Mouse (Mus musculus): ENCODE data around the gene N4bp1. TPM values are rescaled to one million over a fixed set of nuclear protein-coding genes. Genes with fewer than 3 reads are reported as not detected.

N4bp1 gene
- polyA plus RNA-seq, 1 experiment from 2014 or later: 9.3 TPM

GRCm38 (mm10) chr8:86833937-86834336, 51.1 kb downstream of the N4bp1 start:
- ATAC-seq (ENCODE audit: low read depth): no peak
- Histone ChIP-seq H3K36me3 (no peaks in the 10 kb centered on the region), H3K4me3 (no peak overlapping the region), H3K27me3 (no peaks in the 10 kb centered on the region), H3K9ac (no peak overlapping the region), H3K27ac (replicated peaks) (no peak overlapping the region), H3K4me2 (no peak overlapping the region), H3K4me1 (replicated peaks) (no peaks in the 10 kb centered on the region), H3K9me3 (no peaks in the 10 kb centered on the region)
- WGBS: 94% methylated on average over 1 of the region's 1 CpGs

GRCm38 (mm10) chr8:86828925-86829324, 56.1 kb downstream of the N4bp1 start:
- Histone ChIP-seq H3K4me2 (no peak overlapping the region), H3K4me3 (no peak overlapping the region), H3K36me3 (no peaks in the 10 kb centered on the region), H3K27ac (replicated peaks) (no peak overlapping the region), H3K27me3 (no peaks in the 10 kb centered on the region), H3K9ac (no peak overlapping the region), H3K9me3 (no peaks in the 10 kb centered on the region; the same call in 1 of the 2 replicates), H3K4me1 (replicated peaks) (no peaks in the 10 kb centered on the region)
- ATAC-seq (ENCODE audit: low read depth): no peak
- WGBS: 57% methylated on average over 2 of the region's 2 CpGs

- no peak for ATAC-seq (ENCODE audit: low read depth)
- H3K9me3 ChIP-seq: no peaks in the 10 kb centered on the region; the same call in 1 of the 2 replicates
- H3K4me2 ChIP-seq: no peak overlapping the region
- WGBS: 97% methylated on average over 5 of the region's 5 CpGs
- H3K36me3 ChIP-seq: no peaks in the 10 kb centered on the region
- no peak overlapping the region for H3K9ac ChIP-seq
- no peaks in the 10 kb centered on the region for H3K27me3 ChIP-seq
- H3K27ac ChIP-seq (replicated peaks): no peak overlapping the region
- no peak overlapping the region for H3K4me3 ChIP-seq
- H3K4me1 ChIP-seq (replicated peaks): no peaks in the 10 kb centered on the region
These were observed 57.9 kb downstream of the N4bp1 start for GRCm38 (mm10) chr8:86827199-86827598.

- Histone ChIP-seq H3K4me2 (no peak overlapping the region), H3K27me3 (no peaks in the 10 kb centered on the region), H3K9me3 (no peaks in the 10 kb centered on the region; the same call in 1 of the 2 replicates)
These were observed 58.5 kb downstream of the N4bp1 start for GRCm38 (mm10) chr8:86826538-86826937.

GRCm38 (mm10) chr8:86825674-86826448, 59.2 kb downstream of the N4bp1 start:
- Histone ChIP-seq H3K27me3 (no peaks in the 10 kb centered on the region), H3K27ac (replicated peaks) (no peak overlapping the region), H3K9me3 (no peaks in the 10 kb centered on the region; the same call in 1 of the 2 replicates), H3K4me3 (no peak overlapping the region), H3K4me1 (replicated peaks) (0 out of 2 replicates have a peak, but pooled peaks cover 3% of the 10 kb centered on the region), H3K9ac (no peak overlapping the region), H3K36me3 (no peaks in the 10 kb centered on the region), H3K4me2 (no peak overlapping the region)
- no peak for ATAC-seq (ENCODE audit: low read depth)
- WGBS: 87% methylated on average over 9 of the region's 9 CpGs

More at GRCm38 (mm10) chr8:86826538-86826937, 58.5 kb downstream of the N4bp1 start:
- Histone ChIP-seq H3K36me3 (no peaks in the 10 kb centered on the region), H3K27ac (replicated peaks) (no peak overlapping the region), H3K9ac (no peak overlapping the region), H3K4me3 (no peak overlapping the region), H3K4me1 (replicated peaks) (no peaks in the 10 kb centered on the region)
- ATAC-seq (ENCODE audit: low read depth): no peak

GRCm38 (mm10) chr8:86824735-86825134, 60.3 kb downstream of the N4bp1 start:
- Histone ChIP-seq H3K4me2 (no peak overlapping the region), H3K27me3 (no peaks in the 10 kb centered on the region), H3K9ac (no peak overlapping the region), H3K27ac (replicated peaks) (no peak overlapping the region), H3K4me3 (no peak overlapping the region), H3K36me3 (no peaks in the 10 kb centered on the region), H3K4me1 (replicated peaks) (peaks cover 13% of the 10 kb centered on the region), H3K9me3 (no peaks in the 10 kb centered on the region; the same call in 1 of the 2 replicates)
- 22% methylated on average over 4 of the region's 4 CpGs for WGBS
- no peak for ATAC-seq (ENCODE audit: low read depth)

GRCm38 (mm10) chr8:86820756-86821201, 64.3 kb downstream of the N4bp1 start:
- H3K27ac ChIP-seq (replicated peaks): 0 out of 2 replicates have a peak overlapping the region, but pooled peaks have one; percentile 38
- ATAC-seq (ENCODE audit: low read depth): peak; percentile 76; the same call in 1 of the 2 replicates
- H3K4me1 ChIP-seq (replicated peaks): peaks cover 20% of the 10 kb centered on the region
- no peak overlapping the region for H3K9ac ChIP-seq
- 5% methylated on average over 3 of the region's 3 CpGs for WGBS
- H3K36me3 ChIP-seq: no peaks in the 10 kb centered on the region
- H3K4me2 ChIP-seq: no peak overlapping the region
- H3K27me3 ChIP-seq: no peaks in the 10 kb centered on the region
- no peaks in the 10 kb centered on the region for H3K9me3 ChIP-seq
- no peak overlapping the region for H3K4me3 ChIP-seq

- H3K4me1 ChIP-seq (replicated peaks): peaks cover 20% of the 10 kb centered on the region
- H3K27me3 ChIP-seq: no peaks in the 10 kb centered on the region
- H3K4me3 ChIP-seq: no peak overlapping the region
- no peak overlapping the region for H3K9ac ChIP-seq
- H3K9me3 ChIP-seq: no peaks in the 10 kb centered on the region
- no peak overlapping the region for H3K4me2 ChIP-seq
- H3K36me3 ChIP-seq: no peaks in the 10 kb centered on the region
- no peak for ATAC-seq (ENCODE audit: low read depth)
- WGBS: 52% methylated on average over 2 of the region's 2 CpGs
- H3K27ac ChIP-seq (replicated peaks): peak overlapping the region; percentile 38; the same call in 1 of the 2 replicates
These were observed 64.8 kb downstream of the N4bp1 start for GRCm38 (mm10) chr8:86820186-86820755.

- WGBS: 55% methylated on average over 6 of the region's 6 CpGs
These were observed 65.6 kb downstream of the N4bp1 start for GRCm38 (mm10) chr8:86819426-86819825.

GRCm38 (mm10) chr8:86808990-86809960, 75.8 kb downstream of the N4bp1 start:
- Histone ChIP-seq H3K27me3 (no peaks in the 10 kb centered on the region), H3K4me1 (replicated peaks) (no peaks in the 10 kb centered on the region), H3K4me3 (no peak overlapping the region), H3K9ac (no peak overlapping the region), H3K36me3 (no peaks in the 10 kb centered on the region), H3K27ac (replicated peaks) (no peak overlapping the region), H3K4me2 (no peak overlapping the region), H3K9me3 (no peaks in the 10 kb centered on the region)
- no peak for ATAC-seq (ENCODE audit: low read depth)
- 85% methylated on average over 15 of the region's 15 CpGs for WGBS

More at GRCm38 (mm10) chr8:86819426-86819825, 65.6 kb downstream of the N4bp1 start:
- ATAC-seq (ENCODE audit: low read depth): no peak
- peaks cover 20% of the 10 kb centered on the region for H3K4me1 ChIP-seq (replicated peaks)
- no peak overlapping the region for H3K4me2 ChIP-seq
- no peaks in the 10 kb centered on the region for H3K27me3 ChIP-seq
- no peak overlapping the region for H3K4me3 ChIP-seq
- no peaks in the 10 kb centered on the region for H3K9me3 ChIP-seq
- H3K9ac ChIP-seq: no peak overlapping the region
- H3K27ac ChIP-seq (replicated peaks): no peak overlapping the region
- no peaks in the 10 kb centered on the region for H3K36me3 ChIP-seq

GRCm38 (mm10) chr8:86808239-86808638, 76.8 kb downstream of the N4bp1 start:
- Histone ChIP-seq H3K4me3 (no peak overlapping the region), H3K36me3 (no peaks in the 10 kb centered on the region), H3K4me2 (no peak overlapping the region), H3K27ac (replicated peaks) (no peak overlapping the region), H3K27me3 (no peaks in the 10 kb centered on the region), H3K9ac (no peak overlapping the region), H3K9me3 (no peaks in the 10 kb centered on the region), H3K4me1 (replicated peaks) (no peaks in the 10 kb centered on the region)
- ATAC-seq (ENCODE audit: low read depth): no peak
- 78% methylated on average over 5 of the region's 5 CpGs for WGBS
